Mouse (Mus musculus) CH12.LX (cell line): ENCODE results near the gene Harbi1. TPM values are rescaled to one million over a fixed set of nuclear protein-coding genes. Genes with fewer than 3 reads are reported as not detected.

Experiments used
- DNase-seq: peaks from one replicate; pipeline ENCODE4 v3.0.0-alpha.2; 2013; ENCODE audit errors: extremely low read depth
- H3K27ac ChIP-seq: 2 replicates; pipeline ENCODE4 v1.5.1; 2012; ENCODE audit warnings: low read depth, mild to moderate bottlenecking, control low read depth, moderate library complexity; ENCODE audit not compliant: insufficient read depth
- H3K27me3 ChIP-seq: replicated peaks from 2 replicates; pipeline ENCODE3; 2012; ENCODE audit warnings: inconsistent platforms
- H3K36me3 ChIP-seq, 2 experiments: replicated peaks in 1 of 2; 2 replicates each; pipeline versions ENCODE3 to v1.6.1; 2012; ENCODE audit warnings: inconsistent platforms in 1 of 2, low read length in 1 of 2, mild to moderate bottlenecking in 1 of 2, mixed read lengths in 1 of 2, moderate library complexity in 1 of 2; ENCODE audit not compliant: control insufficient read depth in 1 of 2, insufficient read depth in 1 of 2
- H3K4me1 ChIP-seq, 2 experiments: 2 replicates each; pipeline ENCODE4 v1.6.1; 2012; ENCODE audit warnings: inconsistent platforms in 1 of 2, moderate library complexity in 1 of 2; ENCODE audit not compliant: insufficient read depth in 2 of 2, control insufficient read depth in 1 of 2
- H3K4me2 ChIP-seq: 2 replicates; pipeline ENCODE4 v1.6.1; 2012; ENCODE audit warnings: low read depth, mild to moderate bottlenecking, control low read depth; ENCODE audit not compliant: poor library complexity, insufficient read depth, severe bottlenecking
- H3K4me3 ChIP-seq, 3 experiments: fragments of 150-350 bp in 1 of 3; sonication (generic) in 1 of 3; replicated peaks in 1 of 3; 2 replicates each; pipeline versions ENCODE3 to v1.5.1; 2011 to 2012; ENCODE audit warnings: low read depth in 2 of 3, low read length in 2 of 3, mild to moderate bottlenecking in 2 of 3, moderate library complexity in 2 of 3, control low read depth in 1 of 3, improper control_type of control experiment in 1 of 3, inconsistent platforms in 1 of 3, mixed read lengths in 1 of 3; ENCODE audit not compliant: poor library complexity in 1 of 3
- H3K79me2 ChIP-seq: replicated peaks from 2 replicates; pipeline ENCODE4 v1.6.1; 2012; ENCODE audit warnings: mild to moderate bottlenecking, moderate library complexity; ENCODE audit not compliant: control insufficient read depth, poor library complexity, insufficient read depth, severe bottlenecking; ENCODE audit errors: extremely low read depth
- H3K9ac ChIP-seq: 2 replicates; pipeline ENCODE4 v1.6.1; 2012; ENCODE audit warnings: low read depth, mild to moderate bottlenecking, control low read depth, moderate library complexity; ENCODE audit not compliant: insufficient read depth
- H3K9me3 ChIP-seq: replicated peaks from 2 replicates; pipeline ENCODE3; 2012; ENCODE audit warnings: low read length, inconsistent platforms, mixed read lengths
- CHD2 ChIP-seq: IDR thresholded peaks from 2 replicates; pipeline ENCODE4 v1.6.1; 2011; ENCODE audit warnings: low read length, improper control_type of control experiment
- CTCF ChIP-seq, 2 experiments: IDR thresholded peaks in 1 of 2; conservative IDR thresholded peaks in 1 of 2; 2 replicates each; pipeline ENCODE4 v1.5.1; 2011 to 2012; ENCODE audit warnings: low read depth in 2 of 2, low read length in 2 of 2, improper control_type of control experiment in 1 of 2, inconsistent platforms in 1 of 2, mild to moderate bottlenecking in 1 of 2, moderate library complexity in 1 of 2
- E2F4 ChIP-seq: IDR thresholded peaks from 2 replicates; pipeline ENCODE4 v1.6.1; 2011; ENCODE audit warnings: low read depth, low read length, improper control_type of control experiment; ENCODE audit not compliant: insufficient replicate concordance
- GABPA ChIP-seq: IDR thresholded peaks from 2 replicates; pipeline ENCODE4 v1.6.1; 2012; ENCODE audit warnings: low read depth, low read length, improper control_type of control experiment, inconsistent platforms; ENCODE audit not compliant: insufficient replicate concordance
- IRF4 ChIP-seq: IDR thresholded peaks from 2 replicates; pipeline ENCODE4 v1.6.1; 2014; ENCODE audit warnings: low read depth, mild to moderate bottlenecking, inconsistent platforms, low read length, improper control_type of control experiment
- MAZ ChIP-seq: IDR thresholded peaks from 2 replicates; pipeline ENCODE4 v1.6.1; 2012; ENCODE audit warnings: low read depth, mild to moderate bottlenecking, inconsistent platforms, low read length, improper control_type of control experiment, moderate library complexity
- NRF1 ChIP-seq: IDR thresholded peaks from 2 replicates; pipeline ENCODE4 v1.6.1; 2014; ENCODE audit warnings: low read depth, mild to moderate bottlenecking, inconsistent platforms, low read length, improper control_type of control experiment, moderate library complexity
- PAX5 ChIP-seq: IDR thresholded peaks from 2 replicates; pipeline ENCODE4 v1.6.1; 2012; ENCODE audit warnings: low read length, inconsistent platforms, mixed read lengths
- RAD21 ChIP-seq: IDR thresholded peaks from 2 replicates; pipeline ENCODE4 v1.6.1; 2011; ENCODE audit warnings: low read depth, mild to moderate bottlenecking, low read length, improper control_type of control experiment, moderate library complexity
- RCOR1 ChIP-seq: conservative IDR thresholded peaks from 2 replicates; pipeline ENCODE4 v1.6.1; 2012; ENCODE audit warnings: low read depth, mild to moderate bottlenecking, inconsistent platforms, low read length, improper control_type of control experiment
- SIN3A ChIP-seq: IDR thresholded peaks from 2 replicates; pipeline ENCODE4 v1.6.1; 2012; ENCODE audit warnings: low read length, improper control_type of control experiment, inconsistent platforms
- TBP ChIP-seq: conservative IDR thresholded peaks from 2 replicates; pipeline ENCODE4 v1.6.1; 2011; ENCODE audit warnings: low read depth, low read length, improper control_type of control experiment
- USF1 ChIP-seq: IDR thresholded peaks from 2 replicates; pipeline ENCODE4 v1.6.1; 2014; ENCODE audit warnings: low read depth, mild to moderate bottlenecking, inconsistent platforms, low read length, improper control_type of control experiment
- ZC3H11A ChIP-seq: IDR thresholded peaks from 2 replicates; pipeline ENCODE4 v1.6.1; 2012; ENCODE audit warnings: low read depth, mild to moderate bottlenecking, inconsistent platforms, low read length, improper control_type of control experiment
- ZNF384 ChIP-seq: IDR thresholded peaks from 2 replicates; pipeline ENCODE4 v1.6.1; 2012; ENCODE audit warnings: low read depth, low read length, improper control_type of control experiment, inconsistent platforms
- dilution Hi-C: fragments of 300-500 bp; cut with MboI; formaldehyde crosslinking; loops from 2 replicates; pipeline ENCODE4 v1.14.3; 2020; ENCODE audit warnings: low sequenced_read_pairs; ENCODE audit not compliant: extremely low pct_unique_long_range_greater_than_20kb, extremely low pct_ligation_motif_present
- in situ Hi-C: fragments of 300-500 bp; cut with MboI; formaldehyde crosslinking; loops from 3 replicates; pipeline ENCODE4 v1.14.3; 2019; ENCODE audit warnings: low sequenced_read_pairs, low pct_ligation_motif_present, low pct_unique_long_range_greater_than_20kb, mixed read lengths
- polyA plus RNA-seq: library from polyadenylated mRNA; unstranded; fragments of >175 nt; gene quantifications from 2 replicates; pipeline ENCODE4 v1.2.1, GENCODE M21; 2012; ENCODE audit warnings: low read depth; ENCODE audit not compliant: insufficient read length
- total RNA-seq, 2 experiments: library from RNA; depleted of rRNA; stranded (reverse); fragments of 300-350 nt in 1 of 2; fragments of >200 nt in 1 of 2; gene quantifications; 2 replicates each; pipeline ENCODE4 v1.2.3; 2012 to 2014

The Harbi1 gene
- total and polyA plus RNA-seq, 3 experiments = 8.1 to 18.8 (median 13.3) TPM

DNA sequence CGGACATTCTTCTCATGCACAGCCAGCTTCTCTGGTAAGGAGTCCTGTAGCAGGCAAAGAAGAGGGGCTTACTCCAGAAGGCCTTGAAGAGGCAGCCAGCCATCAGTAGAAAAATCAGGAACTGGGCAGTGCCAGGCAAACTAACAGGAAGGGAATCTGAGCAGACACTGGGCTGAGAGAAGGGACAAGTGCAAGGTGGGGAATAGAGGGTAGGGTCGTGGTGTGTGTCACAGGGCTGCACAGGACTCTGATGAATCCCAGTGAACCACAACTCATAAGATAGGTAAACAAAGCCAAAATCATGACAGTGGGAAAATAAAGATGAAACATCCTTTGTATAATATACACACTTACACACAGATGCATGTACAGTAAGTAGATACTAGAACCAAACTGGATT is 34.2 kb upstream of the Harbi1 start:
- TF ChIP-seq IRF4 = no peak
- no peak for TF ChIP-seq SIN3A
- no peak for TF ChIP-seq MAZ
- TF ChIP-seq USF1 = no peak
- TF ChIP-seq ZC3H11A = no peak
- TF ChIP-seq GABPA = no peak
- dilution Hi-C loops = no loop called here
- Histone ChIP-seq H3K4me2 (no peak overlapping the region), H3K79me2 (no peaks in the 10 kb centered on the region), H3K4me3 (no peak overlapping the region), H3K36me3 (peaks cover 73 to 95% of the 10 kb centered on the region in 2 experiments), H3K27ac (no peak overlapping the region), H3K9me3 (no peaks in the 10 kb centered on the region), H3K9ac (no peak overlapping the region), H3K4me1 (peaks cover 0 to 15% of the 10 kb centered on the region in 2 experiments; a peak in 2 of 4 replicates), H3K27me3 (no peaks in the 10 kb centered on the region)
- no peak for DNase-seq
- in situ Hi-C loops = no loop called here

DNA sequence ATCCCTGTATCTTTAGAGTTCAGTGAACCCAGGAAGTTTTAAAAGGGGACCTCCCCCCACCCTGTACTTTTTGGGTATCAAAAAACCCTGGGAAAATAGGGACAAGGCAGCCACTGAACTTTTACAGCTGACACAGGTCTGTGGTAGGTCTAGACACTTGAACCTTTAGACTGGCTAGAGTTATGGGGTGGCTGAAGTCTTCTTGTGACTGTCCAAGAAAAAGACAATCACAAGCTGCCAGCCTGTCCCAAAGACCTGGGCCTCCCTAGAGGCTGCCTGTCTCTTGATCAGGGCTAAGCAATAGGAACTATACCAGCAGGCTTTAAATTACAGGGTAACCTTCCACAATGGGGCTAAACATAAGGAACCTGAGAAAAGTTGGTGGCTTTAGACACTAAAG is 33.7 kb upstream of the Harbi1 start:
- Histone ChIP-seq H3K4me1 (peaks cover 0 to 15% of the 10 kb centered on the region in 2 experiments; a peak in 2 of 4 replicates), H3K27ac (no peak overlapping the region), H3K36me3 (peaks cover 75 to 95% of the 10 kb centered on the region in 2 experiments), H3K4me2 (no peak overlapping the region), H3K27me3 (no peaks in the 10 kb centered on the region), H3K79me2 (no peaks in the 10 kb centered on the region), H3K9ac (no peak overlapping the region), H3K9me3 (no peaks in the 10 kb centered on the region), H3K4me3 (no peak overlapping the region)
- TF ChIP-seq NRF1 (no peak), E2F4 (no peak), CHD2 (no peak), ZNF384 (no peak), CTCF (conservative IDR thresholded peaks at IDR 0.05 in 1 of 2, IDR thresholded peaks at IDR 0.05 in 1 of 2; ENCODE audit: low read depth in 2 of 2, low read length in 2 of 2) (no peak)
- in situ Hi-C loops (no loop called here), dilution Hi-C loops (no loop called here)
- no peak for DNase-seq

DNA sequence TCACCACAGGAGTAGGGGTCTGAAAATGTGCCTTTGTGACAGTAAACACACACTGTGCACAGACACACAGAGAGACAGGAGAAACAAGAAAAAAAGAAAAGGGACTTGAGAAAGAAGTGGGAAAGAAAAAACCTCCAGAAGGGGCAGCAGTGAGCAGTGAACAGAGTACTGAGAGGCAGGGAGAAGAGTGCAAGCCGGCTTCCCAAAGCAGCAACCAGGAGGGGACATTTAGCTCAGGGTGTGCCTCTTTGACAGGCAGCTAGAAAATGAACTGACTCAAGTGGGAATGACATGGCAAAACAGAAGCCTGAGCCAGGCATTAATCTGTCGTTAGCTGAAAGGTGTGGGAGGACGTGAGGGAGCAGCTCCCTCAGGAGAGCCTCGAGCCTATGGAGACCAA is 27.8 kb upstream of the Harbi1 start:
- Histone ChIP-seq H3K79me2 (no peaks in the 10 kb centered on the region), H3K36me3 (peaks cover 71 to 84% of the 10 kb centered on the region in 2 experiments), H3K27ac (no peak overlapping the region)
- dilution Hi-C loops = no loop called here
- TF ChIP-seq TBP (no peak), RAD21 (peak; percentile 32), CTCF (conservative IDR thresholded peaks at IDR 0.05 in 1 of 2, IDR thresholded peaks at IDR 0.05 in 1 of 2; ENCODE audit: low read depth in 2 of 2, low read length in 2 of 2) (peak; percentile 12 to 50; a peak in 3 of 4 replicates), ZNF384 (0 out of 2 replicates have a peak, but pooled peaks have one; percentile 28), RCOR1 (no peak), PAX5 (no peak)
- TF ChIP-seq, all 38 proteins: peak for 3
- in situ Hi-C loops = no loop called here
- peak; percentile 55 for DNase-seq
- H3K27me3 ChIP-seq = no peaks in the 10 kb centered on the region
- peaks cover 4 to 32% of the 10 kb centered on the region in 2 experiments for H3K4me1 ChIP-seq
- H3K9ac ChIP-seq = no peak overlapping the region
- H3K4me2 ChIP-seq = no peak overlapping the region
- no peak overlapping the region for H3K4me3 ChIP-seq
- no peaks in the 10 kb centered on the region for H3K9me3 ChIP-seq
